Mouse (Mus musculus) heart, postnatal 0 days (tissue): ENCODE measurements around the gene Bace2.

Experiments
- CTCF ChIP-seq: IDR thresholded peaks from 2 replicates; pipeline ENCODE4 v1.5.1; 2016; ENCODE audit warnings: antibody characterized with exemption, control low read depth, low read depth
- EP300 ChIP-seq: IDR thresholded peaks from 2 replicates; pipeline ENCODE4 v1.6.1; 2016; ENCODE audit warnings: antibody characterized with exemption, low read depth

GRCm38 (mm10) chr16:97447386-97447785, 90.8 kb downstream of the Bace2 start:
- TF ChIP-seq CTCF (no peak), EP300 (no peak)
